Mouse (Mus musculus): Measurements from ENCODE around the gene Stxbp5l. TPM values are rescaled to one million over a fixed set of nuclear protein-coding genes. Genes with fewer than 3 reads are reported as not detected.
"Not testable (repeated sequence)": the region's sequence is repeated elsewhere in the genome, so short reads cannot be mapped to it uniquely, and the experiment has no call there.

Gene Stxbp5l
- polyA plus RNA-seq, 1 experiment from 2014 or later, result 7.8 TPM

DNA sequence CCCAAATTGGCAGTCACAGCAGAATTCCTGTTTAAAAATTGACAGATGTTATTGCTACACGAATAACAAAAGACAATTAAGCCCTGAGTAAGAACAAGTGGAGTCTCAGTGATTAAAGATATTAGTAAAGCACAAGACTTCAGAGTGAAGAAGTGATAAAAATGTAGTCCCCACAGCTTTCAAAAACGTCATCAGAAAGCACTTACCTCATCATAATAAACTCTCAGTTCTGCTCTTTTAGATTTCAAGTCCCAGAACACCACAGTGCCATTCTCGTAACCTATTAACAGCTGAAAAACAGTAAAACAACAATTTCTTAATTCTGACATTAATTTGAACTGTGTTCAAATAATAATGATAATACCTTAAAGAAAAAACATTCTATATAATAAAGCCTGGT is 123.1 kb downstream of the Stxbp5l start:
- no peak for ATAC-seq (replicated peaks)
- 71% methylated on average over 3 of the region's 3 CpGs for WGBS
- H3K9me3 ChIP-seq, result no peaks in the 10 kb centered on the region
- no peak overlapping the region for H3K4me3 ChIP-seq
- no peak overlapping the region for H3K4me2 ChIP-seq (replicated peaks)
- H3K4me1 ChIP-seq, result no peaks in the 10 kb centered on the region
- no peaks in the 10 kb centered on the region for H3K36me3 ChIP-seq
- H3K27ac ChIP-seq (replicated peaks), result no peak overlapping the region
- no peak overlapping the region for H3K9ac ChIP-seq (replicated peaks)
- H3K27me3 ChIP-seq, result no peaks in the 10 kb centered on the region

DNA sequence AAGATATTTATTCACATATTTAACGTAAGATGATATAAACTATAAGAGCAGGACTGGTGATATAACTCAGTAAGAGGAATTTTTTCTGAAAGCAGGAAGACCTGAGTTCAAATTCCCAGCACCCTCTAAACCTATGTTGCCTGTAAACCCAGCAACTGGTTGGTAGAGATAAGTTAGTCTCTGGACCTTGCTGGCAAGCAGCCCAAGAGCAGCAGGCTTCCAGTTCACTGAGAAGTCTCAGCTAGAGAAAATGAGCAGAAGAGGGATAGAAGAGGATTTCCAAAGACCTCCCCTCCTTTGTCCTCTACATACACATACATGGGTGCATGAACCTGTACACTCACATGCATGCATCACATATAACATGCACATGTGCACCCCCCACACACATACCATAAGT is 165.6 kb downstream of the Stxbp5l start:
- Histone ChIP-seq H3K27me3 (no peaks in the 10 kb centered on the region), H3K36me3 (no peaks in the 10 kb centered on the region), H3K4me1 (no peaks in the 10 kb centered on the region), H3K27ac (replicated peaks) (no peak overlapping the region), H3K4me2 (replicated peaks) (no peak overlapping the region), H3K9ac (replicated peaks) (no peak overlapping the region), H3K4me3 (no peak overlapping the region), H3K9me3 (no peaks in the 10 kb centered on the region)
- ATAC-seq (replicated peaks), result no peak
- 97% methylated on average over 1 of the region's 1 CpGs for WGBS

DNA sequence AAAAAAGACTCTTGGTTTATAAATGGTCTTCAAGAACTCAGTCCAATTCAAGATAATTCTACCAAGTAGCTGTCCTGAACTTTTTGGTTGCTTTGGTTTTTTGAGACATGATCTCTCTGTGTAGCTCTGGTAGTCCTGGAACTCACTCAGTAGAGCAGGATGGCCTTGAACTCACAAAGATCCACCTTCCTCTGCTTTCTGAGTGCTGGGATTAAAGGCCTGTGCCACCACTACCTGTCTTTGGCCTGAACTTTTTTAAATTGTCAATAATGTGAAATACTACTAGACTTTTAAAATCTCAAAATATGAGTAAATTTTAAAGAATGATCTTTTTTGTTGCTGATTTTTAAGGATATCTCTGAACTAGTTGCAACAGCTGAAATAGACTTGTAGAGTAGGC is 176.0 kb downstream of the Stxbp5l start:
- H3K4me2 ChIP-seq (replicated peaks), result no peak overlapping the region
- H3K27me3 ChIP-seq, result no peaks in the 10 kb centered on the region
- H3K9me3 ChIP-seq, result no peaks in the 10 kb centered on the region
- no peak for ATAC-seq (replicated peaks)
- no peak overlapping the region for H3K9ac ChIP-seq (replicated peaks)
- no peak overlapping the region for H3K4me3 ChIP-seq
- H3K36me3 ChIP-seq, result no peaks in the 10 kb centered on the region
- no peak overlapping the region for H3K27ac ChIP-seq (replicated peaks)
- H3K4me1 ChIP-seq, result no peaks in the 10 kb centered on the region

DNA sequence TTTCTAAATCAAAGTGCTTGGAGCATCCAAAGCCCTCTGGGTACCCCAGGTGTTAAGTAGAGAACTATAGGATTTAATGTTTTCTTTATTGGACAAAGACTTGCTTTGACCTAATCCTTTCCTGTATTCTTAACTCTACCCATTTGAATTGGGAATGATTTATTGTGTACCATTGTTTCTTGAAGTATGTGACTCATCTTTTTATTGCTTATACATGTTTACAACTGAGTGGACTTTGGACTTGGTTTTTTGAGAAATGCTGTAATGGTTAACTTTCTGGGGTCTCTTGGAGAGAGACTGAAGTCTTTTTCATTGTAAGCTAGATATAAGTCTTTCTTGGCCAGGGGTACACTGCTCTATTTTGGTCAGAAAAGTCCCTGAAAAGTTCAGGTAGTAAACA is 190.6 kb downstream of the Stxbp5l start:
- H3K27ac ChIP-seq (replicated peaks), result no peak overlapping the region
- no peaks in the 10 kb centered on the region for H3K4me1 ChIP-seq
- H3K4me3 ChIP-seq, result no peak overlapping the region
- no peak for ATAC-seq (replicated peaks)
- H3K4me2 ChIP-seq (replicated peaks), result no peak overlapping the region
- H3K9me3 ChIP-seq, result no peaks in the 10 kb centered on the region
- H3K9ac ChIP-seq (replicated peaks), result no peak overlapping the region
- no peaks in the 10 kb centered on the region for H3K36me3 ChIP-seq
- no peaks in the 10 kb centered on the region for H3K27me3 ChIP-seq

DNA sequence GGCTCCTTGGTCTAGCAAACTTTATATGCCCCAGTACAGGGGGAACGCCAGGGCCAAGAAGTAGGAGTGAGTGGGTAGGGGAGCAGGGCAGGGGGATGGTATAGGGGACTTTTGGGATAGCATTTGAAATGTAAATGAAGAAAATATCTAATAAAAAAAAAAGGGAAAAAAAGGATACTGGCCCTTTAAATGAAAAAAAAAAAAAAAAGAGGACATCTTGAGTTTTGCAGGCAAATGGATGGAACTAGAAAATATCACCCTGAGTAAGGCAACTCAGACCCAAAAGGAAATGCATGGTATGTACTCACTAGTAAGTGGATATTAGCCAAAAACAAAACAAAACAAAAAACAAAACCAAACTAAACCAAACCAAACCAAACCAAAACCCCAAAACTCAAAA is 259.6 kb downstream of the Stxbp5l start:
- not testable (repeated sequence) for H3K27ac ChIP-seq (replicated peaks); H3K36me3 ChIP-seq; H3K27me3 ChIP-seq; H3K9ac ChIP-seq (replicated peaks); H3K4me2 ChIP-seq (replicated peaks); H3K4me3 ChIP-seq; ATAC-seq (replicated peaks); H3K9me3 ChIP-seq; H3K4me1 ChIP-seq
- 90% methylated on average over 1 of the region's 1 CpGs for WGBS

DNA sequence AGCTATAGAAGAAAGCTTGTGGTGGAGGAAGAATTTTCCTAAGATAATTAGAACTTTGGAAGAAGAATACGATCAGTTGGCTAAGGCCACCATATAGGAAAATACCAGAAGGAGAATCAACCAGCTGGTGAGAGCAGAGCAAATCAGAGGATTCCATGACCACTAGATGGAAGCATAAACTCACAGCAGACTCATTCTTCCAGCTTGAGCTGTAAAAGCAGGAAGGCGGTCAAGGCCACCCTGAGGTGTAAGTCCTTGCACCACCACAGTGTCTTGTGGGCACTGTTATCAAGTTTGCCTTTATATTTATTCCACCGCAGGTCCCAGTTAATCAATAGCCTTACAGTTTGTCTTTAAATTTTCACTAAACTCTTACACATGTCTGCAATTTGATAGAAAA is 275.5 kb downstream of the Stxbp5l start:
- H3K4me3 ChIP-seq, result no peak overlapping the region
- H3K36me3 ChIP-seq, result no peaks in the 10 kb centered on the region
- WGBS, result 30% methylated on average over 3 of the region's 3 CpGs
- no peaks in the 10 kb centered on the region for H3K9me3 ChIP-seq
- H3K27me3 ChIP-seq, result no peaks in the 10 kb centered on the region
- H3K27ac ChIP-seq (replicated peaks), result no peak overlapping the region
- H3K4me1 ChIP-seq, result no peaks in the 10 kb centered on the region
- peak; percentile 92 for ATAC-seq (replicated peaks)
- no peak overlapping the region for H3K9ac ChIP-seq (replicated peaks)
- H3K4me2 ChIP-seq (replicated peaks), result no peak overlapping the region

DNA sequence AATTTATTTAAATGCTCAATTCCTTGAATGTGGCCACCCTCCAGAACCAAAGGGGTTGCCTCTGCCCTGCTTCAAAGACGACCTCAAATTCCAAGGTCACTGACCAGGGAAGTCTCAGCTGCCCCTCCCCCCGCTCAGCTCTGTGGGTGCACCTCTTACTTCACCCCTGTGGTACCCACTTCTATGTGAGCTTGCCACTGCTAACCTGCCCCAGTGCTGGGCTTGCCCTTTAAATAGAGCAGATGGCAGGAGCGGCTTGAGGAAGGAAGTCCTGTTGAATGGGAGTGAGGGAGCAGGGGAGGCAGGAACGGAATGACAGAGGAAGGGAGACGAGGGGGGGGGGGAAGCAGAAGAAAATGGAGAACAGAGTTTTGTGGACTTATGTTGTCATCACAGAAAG is 276.0 kb downstream of the Stxbp5l start:
- H3K4me2 ChIP-seq (replicated peaks), result no peak overlapping the region
- no peak overlapping the region for H3K9ac ChIP-seq (replicated peaks)
- no peaks in the 10 kb centered on the region for H3K4me1 ChIP-seq
- H3K9me3 ChIP-seq, result no peaks in the 10 kb centered on the region
- peak; percentile 68; the same call in 1 of the 2 replicates for ATAC-seq (replicated peaks)
- no peak overlapping the region for H3K4me3 ChIP-seq
- WGBS, result 40% methylated on average over 5 of the region's 5 CpGs
- H3K36me3 ChIP-seq, result no peaks in the 10 kb centered on the region
- H3K27ac ChIP-seq (replicated peaks), result no peak overlapping the region
- no peaks in the 10 kb centered on the region for H3K27me3 ChIP-seq

DNA sequence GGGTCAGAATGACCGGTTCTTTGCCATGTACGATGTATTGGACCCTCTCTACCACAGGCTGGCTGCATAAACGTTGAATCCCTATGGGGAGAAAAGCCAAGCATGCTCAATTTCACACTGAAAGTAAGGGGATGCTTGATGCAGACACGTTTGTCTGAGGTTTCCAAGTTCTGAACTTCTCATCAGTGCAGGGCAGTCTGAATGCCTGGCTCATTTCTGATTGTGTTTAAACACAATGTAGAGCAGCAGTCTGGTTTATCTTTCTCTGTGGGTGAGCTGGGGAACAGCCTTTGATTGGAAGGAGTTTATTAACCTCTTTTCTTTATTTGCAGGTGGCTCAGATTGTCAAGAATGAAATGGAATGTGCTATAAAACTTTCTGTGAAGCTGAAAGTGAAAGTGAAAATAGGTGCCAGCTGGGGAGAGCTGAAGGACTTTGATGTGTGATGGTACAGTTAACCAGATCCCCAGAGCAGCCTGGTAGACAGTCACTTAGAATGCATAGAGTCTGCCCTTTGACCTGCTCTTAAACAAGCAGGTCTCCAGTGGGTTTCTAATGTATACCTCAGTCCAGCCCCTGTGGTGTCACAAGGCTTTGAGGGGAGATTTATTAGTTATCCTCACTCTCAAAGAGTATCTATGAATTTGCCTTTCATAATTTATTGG is 290.5 kb downstream of the Stxbp5l start:
- no peaks in the 10 kb centered on the region for H3K4me1 ChIP-seq
- H3K4me3 ChIP-seq, result no peak overlapping the region
- peaks cover 6% of the 10 kb centered on the region; the same call in 1 of the 2 replicates for H3K36me3 ChIP-seq
- 65% methylated on average over 4 of the region's 4 CpGs for WGBS
- H3K4me2 ChIP-seq (replicated peaks), result no peak overlapping the region
- no peak for ATAC-seq (replicated peaks)
- no peaks in the 10 kb centered on the region for H3K9me3 ChIP-seq
- no peaks in the 10 kb centered on the region for H3K27me3 ChIP-seq
- H3K27ac ChIP-seq (replicated peaks), result no peak overlapping the region
- H3K9ac ChIP-seq (replicated peaks), result no peak overlapping the region

DNA sequence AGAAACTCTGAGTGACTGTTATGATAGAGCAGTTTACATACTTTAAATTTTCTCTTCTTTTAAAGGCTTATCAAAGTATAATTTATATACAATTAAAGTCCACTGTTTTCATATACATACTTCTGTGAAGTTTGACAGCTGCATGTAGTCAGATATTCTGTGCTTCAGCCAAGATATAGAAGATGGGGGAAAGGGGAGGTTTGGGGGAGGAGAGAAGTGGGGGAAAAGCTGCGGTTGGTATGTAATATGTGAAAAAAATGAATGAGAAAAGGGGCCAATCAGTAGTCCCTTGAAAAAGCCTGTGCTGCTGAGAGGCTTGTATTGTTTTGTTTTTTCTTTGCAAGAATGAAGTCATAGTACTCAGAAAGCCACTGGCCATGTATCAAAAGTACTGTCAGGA is 295.1 kb downstream of the Stxbp5l start:
- Histone ChIP-seq H3K4me3 (no peak overlapping the region), H3K4me2 (replicated peaks) (no peak overlapping the region), H3K9me3 (no peaks in the 10 kb centered on the region), H3K9ac (replicated peaks) (no peak overlapping the region), H3K36me3 (peaks cover 6% of the 10 kb centered on the region; the same call in 1 of the 2 replicates), H3K27ac (replicated peaks) (no peak overlapping the region), H3K27me3 (no peaks in the 10 kb centered on the region), H3K4me1 (no peaks in the 10 kb centered on the region)
- WGBS, result 54% methylated on average over 1 of the region's 1 CpGs
- ATAC-seq (replicated peaks), result no peak

DNA sequence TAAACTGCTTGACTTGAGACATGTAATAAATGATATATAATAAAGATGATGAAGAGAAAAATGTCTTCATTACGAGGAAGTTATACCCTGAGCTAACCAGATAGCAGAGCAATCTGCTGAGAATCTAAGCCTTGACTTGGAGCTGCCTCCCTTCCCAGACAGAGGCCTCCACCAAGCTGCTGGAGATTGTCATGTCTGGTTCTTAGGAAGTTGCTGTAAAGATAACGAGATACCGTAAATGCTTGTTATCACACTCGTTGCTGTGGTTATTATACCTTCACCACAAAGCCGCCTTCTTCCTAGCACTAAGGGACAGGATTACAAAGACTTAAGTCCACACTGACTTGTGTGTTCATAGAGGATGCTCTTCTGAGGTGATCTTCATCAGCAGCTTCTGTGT is 312.4 kb downstream of the Stxbp5l start:
- H3K4me2 ChIP-seq (replicated peaks), result no peak overlapping the region
- no peaks in the 10 kb centered on the region for H3K36me3 ChIP-seq
- H3K27ac ChIP-seq (replicated peaks), result no peak overlapping the region
- ATAC-seq (replicated peaks), result no peak
- no peak overlapping the region for H3K9ac ChIP-seq (replicated peaks)
- no peaks in the 10 kb centered on the region for H3K9me3 ChIP-seq
- no peak overlapping the region for H3K4me3 ChIP-seq
- no peaks in the 10 kb centered on the region for H3K27me3 ChIP-seq
- WGBS, result 83% methylated on average over 5 of the region's 5 CpGs
- no peaks in the 10 kb centered on the region for H3K4me1 ChIP-seq

Other genes with a start within 250 kb of the Stxbp5l start
- gene Gtf2e1, start 154.8 kb upstream of the Stxbp5l start, polyA plus RNA-seq (2015; fragmentation: Nextera tagmentation; extraction: Ambion mirVana), result 39.0 and 40.3 TPM in 2 replicates
- 17.7 and 18.1 TPM in 2 replicates for gene Rabl3, start 154.9 kb upstream of the Stxbp5l start, polyA plus RNA-seq (2015; fragmentation: Nextera tagmentation; extraction: Ambion mirVana)
- gene Hgd, start 195.2 kb upstream of the Stxbp5l start, polyA plus RNA-seq (2015; fragmentation: Nextera tagmentation; extraction: Ambion mirVana), result 0.24 TPM in 1 of 2 replicates, not detected in the other

Measured in forebrain, embryonic 15.5 days (tissue).